Mouse (Mus musculus): ENCODE results near the gene Acsl1. TPM values are rescaled to one million over a fixed set of nuclear protein-coding genes. Genes with fewer than 3 reads are reported as not detected.
A peak's percentile ranks its signal among the peaks of the same experiment; 100 is the strongest.

Acsl1 gene
- polyA plus RNA-seq, 1 experiment from 2014 or later: 23.3 TPM

GRCm38 (mm10) chr8:46543662-46544061 is 72.8 kb downstream of the Acsl1 start:
- no peak overlapping the region for H3K9ac ChIP-seq
- H3K36me3 ChIP-seq: no peaks in the 10 kb centered on the region
- H3K27me3 ChIP-seq (replicated peaks): no peaks in the 10 kb centered on the region
- H3K4me2 ChIP-seq: no peak overlapping the region
- no peak for ATAC-seq (ENCODE audit: insufficient number of reproducible peaks, low FRiP score)
- H3K4me1 ChIP-seq (replicated peaks): peaks cover 9% of the 10 kb centered on the region
- no peak overlapping the region for H3K4me3 ChIP-seq
- no peaks in the 10 kb centered on the region for H3K9me3 ChIP-seq (replicated peaks)
- 75% methylated on average over 6 of the region's 6 CpGs for WGBS
- H3K27ac ChIP-seq (ENCODE audit: poor library complexity, severe bottlenecking): no peak overlapping the region

- WGBS: 88% methylated on average over 5 of the region's 5 CpGs
- no peaks in the 10 kb centered on the region for H3K27me3 ChIP-seq (replicated peaks)
- no peaks in the 10 kb centered on the region for H3K36me3 ChIP-seq
- peaks cover 9% of the 10 kb centered on the region for H3K4me1 ChIP-seq (replicated peaks)
- H3K9ac ChIP-seq: no peak overlapping the region
- no peaks in the 10 kb centered on the region for H3K9me3 ChIP-seq (replicated peaks)
- no peak overlapping the region for H3K4me2 ChIP-seq
- no peak overlapping the region for H3K27ac ChIP-seq (ENCODE audit: poor library complexity, severe bottlenecking)
- ATAC-seq (ENCODE audit: insufficient number of reproducible peaks, low FRiP score): no peak
- H3K4me3 ChIP-seq: no peak overlapping the region
Measured at GRCm38 (mm10) chr8:46545854-46546253, 75.0 kb downstream of the Acsl1 start.

GRCm38 (mm10) chr8:46546431-46547176 is 75.8 kb downstream of the Acsl1 start:
- ATAC-seq (ENCODE audit: insufficient number of reproducible peaks, low FRiP score): peak; percentile 82
- Histone ChIP-seq H3K9me3 (replicated peaks) (no peaks in the 10 kb centered on the region), H3K27me3 (replicated peaks) (no peaks in the 10 kb centered on the region), H3K9ac (no peak overlapping the region), H3K4me2 (peak overlapping the region; percentile 21; the same call in 1 of the 2 replicates), H3K36me3 (no peaks in the 10 kb centered on the region), H3K4me3 (no peak overlapping the region), H3K27ac (ENCODE audit: poor library complexity, severe bottlenecking) (peak overlapping the region; percentile 63), H3K4me1 (replicated peaks) (peaks cover 11% of the 10 kb centered on the region)
- 61% methylated on average over 11 of the region's 11 CpGs for WGBS

GRCm38 (mm10) chr8:46547245-46547644 is 76.4 kb downstream of the Acsl1 start:
- peaks cover 11% of the 10 kb centered on the region for H3K4me1 ChIP-seq (replicated peaks)
- H3K4me3 ChIP-seq: no peak overlapping the region
- no peak overlapping the region for H3K9ac ChIP-seq
- no peaks in the 10 kb centered on the region for H3K27me3 ChIP-seq (replicated peaks)
- peak; percentile 34 for ATAC-seq (ENCODE audit: insufficient number of reproducible peaks, low FRiP score)
- no peaks in the 10 kb centered on the region for H3K36me3 ChIP-seq
- H3K9me3 ChIP-seq (replicated peaks): no peaks in the 10 kb centered on the region
- H3K4me2 ChIP-seq: peak overlapping the region; percentile 21; the same call in 1 of the 2 replicates
- peak overlapping the region; percentile 63 for H3K27ac ChIP-seq (ENCODE audit: poor library complexity, severe bottlenecking)
- 48% methylated on average over 4 of the region's 4 CpGs for WGBS

GRCm38 (mm10) chr8:46550058-46550457 is 79.2 kb downstream of the Acsl1 start:
- Histone ChIP-seq H3K36me3 (no peaks in the 10 kb centered on the region; the same call in 1 of the 2 replicates), H3K27me3 (replicated peaks) (no peaks in the 10 kb centered on the region), H3K4me3 (no peak overlapping the region), H3K9me3 (replicated peaks) (no peaks in the 10 kb centered on the region), H3K4me1 (replicated peaks) (peaks cover 17% of the 10 kb centered on the region), H3K4me2 (no peak overlapping the region), H3K9ac (no peak overlapping the region), H3K27ac (ENCODE audit: poor library complexity, severe bottlenecking) (no peak overlapping the region)
- ATAC-seq (ENCODE audit: insufficient number of reproducible peaks, low FRiP score): no peak
- 84% methylated on average over 8 of the region's 8 CpGs for WGBS

GRCm38 (mm10) chr8:46551029-46551428 is 80.2 kb downstream of the Acsl1 start:
- Histone ChIP-seq H3K27ac (ENCODE audit: poor library complexity, severe bottlenecking) (no peak overlapping the region), H3K9me3 (replicated peaks) (no peaks in the 10 kb centered on the region), H3K27me3 (replicated peaks) (no peaks in the 10 kb centered on the region), H3K4me3 (no peak overlapping the region), H3K36me3 (no peaks in the 10 kb centered on the region; the same call in 1 of the 2 replicates), H3K4me1 (replicated peaks) (peaks cover 17% of the 10 kb centered on the region), H3K9ac (no peak overlapping the region), H3K4me2 (peak overlapping the region; percentile 84)
- WGBS: 46% methylated on average over 4 of the region's 4 CpGs
- no peak for ATAC-seq (ENCODE audit: insufficient number of reproducible peaks, low FRiP score)

GRCm38 (mm10) chr8:46551615-46552440 is 81.0 kb downstream of the Acsl1 start, which contains the start of gene Cenpu:
Cenpu (plus strand) TSS chr8:46552028.
- peaks cover 3% of the 10 kb centered on the region; the same call in 1 of the 2 replicates for H3K36me3 ChIP-seq
- ATAC-seq (ENCODE audit: insufficient number of reproducible peaks, low FRiP score): peak; percentile 98
- no peaks in the 10 kb centered on the region for H3K9me3 ChIP-seq (replicated peaks)
- WGBS: under 1% methylated on average over 50 of the region's 50 CpGs
- H3K27me3 ChIP-seq (replicated peaks): no peaks in the 10 kb centered on the region
- H3K27ac ChIP-seq (ENCODE audit: poor library complexity, severe bottlenecking): peak within 1 kb of the TSS; percentile 78
- H3K4me2 ChIP-seq: peak within 1 kb of the TSS; percentile 84
- H3K4me1 ChIP-seq (replicated peaks): peaks cover 11% of the 10 kb centered on the region
- H3K9ac ChIP-seq: peak within 1 kb of the TSS; percentile 78
- H3K4me3 ChIP-seq: peak within 1 kb of the TSS; percentile 70

- Histone ChIP-seq H3K4me1 (replicated peaks) (peaks cover 8% of the 10 kb centered on the region), H3K27me3 (replicated peaks) (no peaks in the 10 kb centered on the region), H3K9ac (peak overlapping the region; percentile 78), H3K36me3 (peaks cover 8% of the 10 kb centered on the region; the same call in 1 of the 2 replicates), H3K9me3 (replicated peaks) (no peaks in the 10 kb centered on the region), H3K4me2 (peak overlapping the region; percentile 84), H3K4me3 (peak overlapping the region; percentile 70), H3K27ac (ENCODE audit: poor library complexity, severe bottlenecking) (no peak overlapping the region)
- no peak for ATAC-seq (ENCODE audit: insufficient number of reproducible peaks, low FRiP score)
- whole genome bisulfite sequencing: 2% methylated on average over 10 of the region's 10 CpGs
Measured at GRCm38 (mm10) chr8:46552441-46552765, 81.6 kb downstream of the Acsl1 start.

GRCm38 (mm10) chr8:46559428-46559827 is 88.6 kb downstream of the Acsl1 start:
- Histone ChIP-seq H3K27ac (ENCODE audit: poor library complexity, severe bottlenecking) (no peak overlapping the region), H3K4me1 (replicated peaks) (no peaks in the 10 kb centered on the region), H3K27me3 (replicated peaks) (no peaks in the 10 kb centered on the region), H3K4me2 (no peak overlapping the region), H3K36me3 (peaks cover 46% of the 10 kb centered on the region), H3K9ac (no peak overlapping the region), H3K9me3 (replicated peaks) (no peaks in the 10 kb centered on the region), H3K4me3 (no peak overlapping the region)
- no peak for ATAC-seq (ENCODE audit: insufficient number of reproducible peaks, low FRiP score)
- 74% methylated on average over 6 of the region's 6 CpGs for WGBS

GRCm38 (mm10) chr8:46562333-46562732 is 91.5 kb downstream of the Acsl1 start:
- WGBS: 82% methylated on average over 16 of the region's 16 CpGs

GRCm38 (mm10) chr8:46566914-46567529 is 96.2 kb downstream of the Acsl1 start:
- Histone ChIP-seq H3K4me3 (no peak overlapping the region), H3K36me3 (peaks cover 32% of the 10 kb centered on the region), H3K4me2 (no peak overlapping the region), H3K9ac (no peak overlapping the region), H3K27ac (ENCODE audit: poor library complexity, severe bottlenecking) (no peak overlapping the region), H3K9me3 (replicated peaks) (no peaks in the 10 kb centered on the region), H3K27me3 (replicated peaks) (no peaks in the 10 kb centered on the region), H3K4me1 (replicated peaks) (no peaks in the 10 kb centered on the region)
- WGBS: 88% methylated on average over 7 of the region's 7 CpGs
- ATAC-seq (ENCODE audit: insufficient number of reproducible peaks, low FRiP score): no peak

More at GRCm38 (mm10) chr8:46562333-46562732, 91.5 kb downstream of the Acsl1 start:
- no peak for ATAC-seq (ENCODE audit: insufficient number of reproducible peaks, low FRiP score)
- Histone ChIP-seq H3K9me3 (replicated peaks) (no peaks in the 10 kb centered on the region), H3K4me3 (no peak overlapping the region), H3K9ac (no peak overlapping the region), H3K27ac (ENCODE audit: poor library complexity, severe bottlenecking) (no peak overlapping the region), H3K4me1 (replicated peaks) (no peaks in the 10 kb centered on the region), H3K36me3 (peaks cover 47% of the 10 kb centered on the region), H3K27me3 (replicated peaks) (no peaks in the 10 kb centered on the region), H3K4me2 (no peak overlapping the region)

All from heart, embryonic 12.5 days (tissue).